Mouse (Mus musculus) CH12.LX (cell line): Measurements from ENCODE around the gene D630045J12Rik. TPM values are rescaled to one million over a fixed set of nuclear protein-coding genes. Genes with fewer than 3 reads are reported as not detected.
A peak's percentile ranks its signal among the peaks of the same experiment; 100 is the strongest.

Source experiments
- DNase-seq: peaks from one replicate; pipeline ENCODE4 v3.0.0-alpha.2; 2013; ENCODE audit errors: extremely low read depth
- H3K27ac ChIP-seq: 2 replicates; pipeline ENCODE4 v1.5.1; 2012; ENCODE audit warnings: low read depth, mild to moderate bottlenecking, control low read depth, moderate library complexity; ENCODE audit not compliant: insufficient read depth
- H3K27me3 ChIP-seq: replicated peaks from 2 replicates; pipeline ENCODE3; 2012; ENCODE audit warnings: inconsistent platforms
- H3K36me3 ChIP-seq, 2 experiments: replicated peaks in 1 of 2; 2 replicates each; pipeline versions ENCODE3 to v1.6.1; 2012; ENCODE audit warnings: inconsistent platforms in 1 of 2, low read length in 1 of 2, mild to moderate bottlenecking in 1 of 2, mixed read lengths in 1 of 2, moderate library complexity in 1 of 2; ENCODE audit not compliant: control insufficient read depth in 1 of 2, insufficient read depth in 1 of 2
- H3K4me1 ChIP-seq, 2 experiments: 2 replicates each; pipeline ENCODE4 v1.6.1; 2012; ENCODE audit warnings: inconsistent platforms in 1 of 2, moderate library complexity in 1 of 2; ENCODE audit not compliant: insufficient read depth in 2 of 2, control insufficient read depth in 1 of 2
- H3K4me2 ChIP-seq: 2 replicates; pipeline ENCODE4 v1.6.1; 2012; ENCODE audit warnings: low read depth, mild to moderate bottlenecking, control low read depth; ENCODE audit not compliant: poor library complexity, insufficient read depth, severe bottlenecking
- H3K4me3 ChIP-seq, 3 experiments: fragments of 150-350 bp in 1 of 3; sonication (generic) in 1 of 3; replicated peaks in 1 of 3; 2 replicates each; pipeline versions ENCODE3 to v1.5.1; 2011 to 2012; ENCODE audit warnings: low read depth in 2 of 3, low read length in 2 of 3, mild to moderate bottlenecking in 2 of 3, moderate library complexity in 2 of 3, control low read depth in 1 of 3, improper control_type of control experiment in 1 of 3, inconsistent platforms in 1 of 3, mixed read lengths in 1 of 3; ENCODE audit not compliant: poor library complexity in 1 of 3
- H3K79me2 ChIP-seq: replicated peaks from 2 replicates; pipeline ENCODE4 v1.6.1; 2012; ENCODE audit warnings: mild to moderate bottlenecking, moderate library complexity; ENCODE audit not compliant: control insufficient read depth, poor library complexity, insufficient read depth, severe bottlenecking; ENCODE audit errors: extremely low read depth
- H3K9ac ChIP-seq: 2 replicates; pipeline ENCODE4 v1.6.1; 2012; ENCODE audit warnings: low read depth, mild to moderate bottlenecking, control low read depth, moderate library complexity; ENCODE audit not compliant: insufficient read depth
- H3K9me3 ChIP-seq: replicated peaks from 2 replicates; pipeline ENCODE3; 2012; ENCODE audit warnings: low read length, inconsistent platforms, mixed read lengths
- BHLHE40 ChIP-seq: IDR thresholded peaks from 2 replicates; pipeline ENCODE4 v1.6.1; 2011; ENCODE audit warnings: mild to moderate bottlenecking, low read depth, low read length, improper control_type of control experiment
- CHD1 ChIP-seq: IDR thresholded peaks from 2 replicates; pipeline ENCODE4 v1.6.1; 2012; ENCODE audit warnings: low read depth, low read length, improper control_type of control experiment, inconsistent platforms
- CHD2 ChIP-seq: IDR thresholded peaks from 2 replicates; pipeline ENCODE4 v1.6.1; 2011; ENCODE audit warnings: low read length, improper control_type of control experiment
- CTCF ChIP-seq, 2 experiments: IDR thresholded peaks in 1 of 2; conservative IDR thresholded peaks in 1 of 2; 2 replicates each; pipeline ENCODE4 v1.5.1; 2011 to 2012; ENCODE audit warnings: low read depth in 2 of 2, low read length in 2 of 2, improper control_type of control experiment in 1 of 2, inconsistent platforms in 1 of 2, mild to moderate bottlenecking in 1 of 2, moderate library complexity in 1 of 2
- ELF1 ChIP-seq: IDR thresholded peaks from 2 replicates; pipeline ENCODE4 v1.6.1; 2014; ENCODE audit warnings: low read depth, mild to moderate bottlenecking, inconsistent platforms, low read length, improper control_type of control experiment
- EP300 ChIP-seq: IDR thresholded peaks from 2 replicates; pipeline ENCODE4 v1.6.1; 2011; ENCODE audit warnings: low read length, improper control_type of control experiment
- ETS1 ChIP-seq: conservative IDR thresholded peaks from 2 replicates; pipeline ENCODE4 v1.6.1; 2012; ENCODE audit warnings: low read depth, mild to moderate bottlenecking, inconsistent platforms, low read length, improper control_type of control experiment, moderate library complexity
- HCFC1 ChIP-seq: IDR thresholded peaks from 2 replicates; pipeline ENCODE4 v1.6.1; 2012; ENCODE audit warnings: low read depth, mild to moderate bottlenecking, inconsistent platforms, low read length, improper control_type of control experiment
- JUN ChIP-seq: IDR thresholded peaks from 2 replicates; pipeline ENCODE4 v1.6.1; 2011; ENCODE audit warnings: low read depth, mild to moderate bottlenecking, low read length, improper control_type of control experiment, moderate library complexity; ENCODE audit not compliant: insufficient read depth
- MAX ChIP-seq: IDR thresholded peaks from 2 replicates; pipeline ENCODE4 v1.6.1; 2011; ENCODE audit warnings: low read length, improper control_type of control experiment
- MEF2A ChIP-seq: IDR thresholded peaks from 2 replicates; pipeline ENCODE4 v1.6.1; 2014; ENCODE audit warnings: low read depth, mild to moderate bottlenecking, inconsistent platforms, low read length, improper control_type of control experiment, borderline replicate concordance
- MYC ChIP-seq: IDR thresholded peaks from 2 replicates; pipeline ENCODE4 v1.6.1; 2011; ENCODE audit warnings: low read depth, mild to moderate bottlenecking, improper control_type of control experiment, low read length
- NELFE ChIP-seq: IDR thresholded peaks from 2 replicates; pipeline ENCODE4 v1.6.1; 2011; ENCODE audit warnings: low read depth, low read length, improper control_type of control experiment
- POLR2AphosphoS2 ChIP-seq: IDR thresholded peaks from 2 replicates; pipeline ENCODE4 v1.6.1; 2011; ENCODE audit warnings: low read depth, low read length, improper control_type of control experiment
- RAD21 ChIP-seq: IDR thresholded peaks from 2 replicates; pipeline ENCODE4 v1.6.1; 2011; ENCODE audit warnings: low read depth, mild to moderate bottlenecking, low read length, improper control_type of control experiment, moderate library complexity
- SIN3A ChIP-seq: IDR thresholded peaks from 2 replicates; pipeline ENCODE4 v1.6.1; 2012; ENCODE audit warnings: low read length, improper control_type of control experiment, inconsistent platforms
- USF1 ChIP-seq: IDR thresholded peaks from 2 replicates; pipeline ENCODE4 v1.6.1; 2014; ENCODE audit warnings: low read depth, mild to moderate bottlenecking, inconsistent platforms, low read length, improper control_type of control experiment
- ZMIZ1 ChIP-seq: IDR thresholded peaks from 2 replicates; pipeline ENCODE4 v1.6.1; 2012; ENCODE audit warnings: low read depth, mild to moderate bottlenecking, inconsistent platforms, low read length, improper control_type of control experiment
- ZNF384 ChIP-seq: IDR thresholded peaks from 2 replicates; pipeline ENCODE4 v1.6.1; 2012; ENCODE audit warnings: low read depth, low read length, improper control_type of control experiment, inconsistent platforms
- dilution Hi-C: fragments of 300-500 bp; cut with MboI; formaldehyde crosslinking; loops from 2 replicates; pipeline ENCODE4 v1.14.3; 2020; ENCODE audit warnings: low sequenced_read_pairs; ENCODE audit not compliant: extremely low pct_unique_long_range_greater_than_20kb, extremely low pct_ligation_motif_present
- in situ Hi-C: fragments of 300-500 bp; cut with MboI; formaldehyde crosslinking; loops from 3 replicates; pipeline ENCODE4 v1.14.3; 2019; ENCODE audit warnings: low sequenced_read_pairs, low pct_ligation_motif_present, low pct_unique_long_range_greater_than_20kb, mixed read lengths
- polyA plus RNA-seq: library from polyadenylated mRNA; unstranded; fragments of >175 nt; gene quantifications from 2 replicates; pipeline ENCODE4 v1.2.1, GENCODE M21; 2012; ENCODE audit warnings: low read depth; ENCODE audit not compliant: insufficient read length
- total RNA-seq, 2 experiments: library from RNA; depleted of rRNA; stranded (reverse); fragments of 300-350 nt in 1 of 2; fragments of >200 nt in 1 of 2; gene quantifications; 2 replicates each; pipeline ENCODE4 v1.2.3; 2012 to 2014

Gene D630045J12Rik
- total and polyA plus RNA-seq, 3 experiments: 0.48 to 4.9 (median 1.7) TPM

GRCm38 (mm10) chr6:38092539-38092938, 161.3 kb downstream of the D630045J12Rik start:
- Histone ChIP-seq H3K4me2 (no peak overlapping the region), H3K36me3 (no peaks in the 10 kb centered on the region), H3K4me1 (no peaks in the 10 kb centered on the region), H3K27me3 (no peaks in the 10 kb centered on the region), H3K9me3 (no peaks in the 10 kb centered on the region), H3K79me2 (no peaks in the 10 kb centered on the region), H3K9ac (no peak overlapping the region), H3K4me3 (no peak overlapping the region), H3K27ac (no peak overlapping the region)
- no peak for DNase-seq
- dilution Hi-C loops: no loop called here
- TF ChIP-seq MAX (no peak), SIN3A (no peak), MEF2A (no peak), NELFE (no peak), MYC (no peak), BHLHE40 (no peak), HCFC1 (no peak), ELF1 (no peak), EP300 (no peak), JUN (no peak), RAD21 (no peak), ZMIZ1 (no peak), ETS1 (no peak), ZNF384 (no peak), POLR2AphosphoS2 (no peak), CHD1 (no peak), CTCF (conservative IDR thresholded peaks at IDR 0.05 in 1 of 2, IDR thresholded peaks at IDR 0.05 in 1 of 2; ENCODE audit: low read depth in 2 of 2, low read length in 2 of 2) (no peak)
- in situ Hi-C loops: no loop called here

GRCm38 (mm10) chr6:38087242-38088026, 166.4 kb downstream of the D630045J12Rik start:
- no peak overlapping the region for H3K4me3 ChIP-seq
- no peak overlapping the region for H3K9ac ChIP-seq
- H3K27me3 ChIP-seq: no peaks in the 10 kb centered on the region
- no peaks in the 10 kb centered on the region for H3K79me2 ChIP-seq
- dilution Hi-C loops: no loop called here
- TF ChIP-seq USF1: no peak
- TF ChIP-seq CHD2: peak; percentile 47; the same call in 1 of the 2 replicates
- no peaks in the 10 kb centered on the region for H3K9me3 ChIP-seq
- no peak overlapping the region for H3K27ac ChIP-seq
- in situ Hi-C loops: no loop called here
- DNase-seq: no peak
- H3K36me3 ChIP-seq: no peaks in the 10 kb centered on the region
- H3K4me1 ChIP-seq: no peaks in the 10 kb centered on the region
- H3K4me2 ChIP-seq: no peak overlapping the region
